Mouse (Mus musculus) testis, postnatal 14 days (tissue): Measurements from ENCODE around the gene Plcg2.

Source experiments
- DNase-seq: peaks from one replicate; pipeline ENCODE4 v3.0.0; 2021; ENCODE audit warnings: low spot score

The Plcg2 gene

DNA sequence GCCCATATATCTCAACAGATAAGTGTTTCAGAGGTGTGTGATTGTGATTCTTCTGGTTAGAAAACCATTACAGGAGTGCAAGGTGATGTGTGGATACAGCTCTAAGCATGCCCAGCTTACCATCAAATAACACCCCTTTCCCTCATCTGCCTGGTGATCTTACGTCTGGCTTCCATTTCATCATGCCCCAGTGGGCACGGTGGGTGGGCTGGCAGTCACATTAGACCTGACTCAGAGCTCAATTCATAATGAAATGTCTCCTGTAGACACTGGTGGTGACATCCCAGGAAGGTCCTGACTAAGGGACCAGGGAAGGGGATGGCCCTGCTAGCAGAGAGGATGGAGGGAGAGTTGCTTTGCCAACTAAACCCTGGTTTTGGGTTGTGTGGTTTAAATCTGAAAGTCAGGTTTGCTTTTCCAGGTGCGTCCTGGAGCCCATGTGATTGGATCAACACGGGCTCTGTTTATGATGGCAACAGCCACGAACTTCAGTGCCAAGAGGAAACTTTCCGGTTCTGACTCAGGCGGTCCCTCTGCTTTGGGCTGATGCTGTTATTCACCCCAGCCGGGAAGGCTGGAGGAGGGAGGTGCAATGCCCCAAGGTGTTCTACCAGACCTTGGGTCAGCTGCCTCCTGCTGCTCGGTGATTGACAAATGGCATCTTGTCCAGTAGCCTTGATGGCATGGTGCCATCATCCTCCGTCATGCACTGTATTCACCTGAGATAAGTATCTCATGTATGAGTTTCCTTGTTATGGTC, 9.7 kb upstream of the Plcg2 start:
- no peak for DNase-seq

DNA sequence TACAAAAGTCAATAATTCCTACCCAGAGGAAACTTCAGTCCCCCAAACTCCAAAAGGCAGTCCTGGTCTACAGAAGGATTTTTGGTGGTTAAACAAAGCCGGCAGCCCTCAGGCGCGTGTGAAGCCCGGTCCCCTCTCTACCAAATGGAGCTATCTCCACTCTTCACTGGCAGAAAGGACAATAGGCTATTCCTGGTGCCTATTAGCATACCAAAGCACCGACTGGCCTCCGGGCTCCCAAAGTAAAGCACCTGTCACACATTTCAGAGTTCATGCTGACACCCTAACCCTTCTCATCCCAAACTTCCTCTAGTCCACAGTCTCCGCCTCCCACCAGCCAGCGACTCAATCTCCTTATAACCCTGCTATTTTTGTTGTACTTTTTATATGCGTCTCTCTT, 4.5 kb upstream of the Plcg2 start:
- DNase-seq: no peak

DNA sequence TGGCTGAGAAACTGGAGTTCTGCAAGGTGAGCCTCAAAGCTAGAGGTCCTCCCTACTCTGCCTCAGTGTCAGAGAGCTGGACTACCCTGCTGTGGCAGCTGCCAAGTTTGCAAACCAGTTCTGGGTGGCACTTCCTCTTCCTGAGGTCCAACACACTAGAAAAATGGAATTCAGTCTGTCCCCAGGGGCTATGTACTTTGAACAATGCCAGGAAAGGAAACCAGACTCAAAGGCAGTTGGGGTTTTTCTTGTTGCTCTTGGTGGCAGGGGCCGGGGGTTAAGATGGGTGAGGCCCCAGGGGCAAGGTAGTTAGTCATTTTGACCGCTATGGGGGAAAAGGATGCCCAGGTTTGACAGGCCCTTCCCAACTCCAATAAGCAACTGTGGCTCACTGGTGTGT, 3.2 kb upstream of the Plcg2 start:
- no peak for DNase-seq

DNA sequence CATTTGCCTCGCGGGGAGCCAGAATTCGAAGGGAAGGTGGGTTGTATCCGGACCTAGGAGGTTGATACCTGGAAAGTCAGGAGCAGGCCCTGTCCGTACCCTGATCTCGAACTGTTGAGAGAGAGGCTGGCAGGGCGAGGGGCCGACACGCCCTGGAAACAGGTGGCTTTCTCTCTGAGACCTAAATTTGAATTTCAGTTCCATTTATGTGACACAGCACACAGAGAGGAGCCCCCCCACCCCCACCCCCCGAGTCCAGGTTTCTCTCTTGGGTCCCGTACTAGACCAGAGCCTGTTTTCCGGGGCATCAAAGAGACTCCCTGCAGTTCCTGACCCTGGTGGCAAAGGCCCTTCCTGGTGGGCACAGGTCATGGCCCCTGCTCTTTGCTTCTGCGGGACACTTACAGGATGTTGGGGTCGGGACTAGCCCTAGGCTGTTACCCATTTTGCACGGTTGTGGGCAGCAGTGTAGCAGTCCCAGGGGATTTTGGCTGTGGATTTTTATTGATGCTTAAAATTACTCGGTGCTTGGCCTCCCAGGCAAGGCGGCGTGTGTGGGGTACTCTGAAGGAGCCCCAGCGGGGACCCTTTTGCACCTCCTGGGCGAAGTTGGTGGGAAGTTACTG, 937 bp downstream of the Plcg2 start:
- DNase-seq: no peak

DNA sequence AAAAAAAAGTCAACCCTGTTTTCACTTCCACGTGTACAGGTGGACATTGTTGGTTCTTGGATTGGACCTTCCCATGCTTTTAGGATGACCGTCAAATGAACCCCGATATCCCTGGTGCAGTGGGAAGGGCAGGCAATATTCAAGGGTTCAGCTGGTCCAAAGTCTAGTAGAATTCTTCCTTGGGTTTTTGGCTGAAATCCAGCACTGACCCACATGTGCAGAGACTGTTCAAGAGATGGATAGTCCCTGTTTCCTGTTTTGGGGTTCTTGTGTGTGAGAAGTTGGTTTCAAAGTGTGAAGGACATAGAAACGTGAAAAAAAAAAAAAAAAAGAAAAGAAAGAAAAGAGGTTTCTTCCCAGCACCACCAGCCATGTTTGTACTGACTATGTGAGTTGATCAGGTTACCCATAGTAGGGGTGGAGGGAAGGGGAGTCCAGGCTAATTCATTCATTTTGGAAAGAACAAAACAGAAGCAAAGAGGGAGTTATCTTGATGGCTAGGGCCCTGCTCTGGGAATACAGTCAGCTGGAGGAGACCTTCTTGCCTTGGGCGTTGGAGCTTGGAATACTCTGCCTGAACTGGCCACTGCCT, 2.2 kb downstream of the Plcg2 start:
- DNase-seq: no peak

DNA sequence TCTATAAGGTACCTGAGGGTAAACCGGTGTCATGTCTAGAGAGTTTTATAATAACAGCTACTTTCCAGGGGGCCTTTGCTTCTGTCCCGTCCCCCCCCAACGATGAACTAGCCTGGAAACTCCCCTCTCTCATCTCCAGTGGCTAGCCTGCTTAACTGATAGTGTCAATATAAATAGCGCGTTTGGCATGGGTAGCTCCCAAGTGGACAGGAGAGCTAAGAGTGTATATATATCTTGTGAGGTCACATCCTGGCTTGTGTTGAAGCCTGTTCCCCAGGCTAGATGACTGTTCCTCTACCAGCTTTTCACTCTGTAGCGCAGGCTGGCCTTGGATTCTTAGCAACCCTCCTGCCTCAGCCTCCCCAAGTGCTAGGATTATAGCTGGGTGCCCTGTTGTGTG, 3.2 kb downstream of the Plcg2 start:
- no peak for DNase-seq

DNA sequence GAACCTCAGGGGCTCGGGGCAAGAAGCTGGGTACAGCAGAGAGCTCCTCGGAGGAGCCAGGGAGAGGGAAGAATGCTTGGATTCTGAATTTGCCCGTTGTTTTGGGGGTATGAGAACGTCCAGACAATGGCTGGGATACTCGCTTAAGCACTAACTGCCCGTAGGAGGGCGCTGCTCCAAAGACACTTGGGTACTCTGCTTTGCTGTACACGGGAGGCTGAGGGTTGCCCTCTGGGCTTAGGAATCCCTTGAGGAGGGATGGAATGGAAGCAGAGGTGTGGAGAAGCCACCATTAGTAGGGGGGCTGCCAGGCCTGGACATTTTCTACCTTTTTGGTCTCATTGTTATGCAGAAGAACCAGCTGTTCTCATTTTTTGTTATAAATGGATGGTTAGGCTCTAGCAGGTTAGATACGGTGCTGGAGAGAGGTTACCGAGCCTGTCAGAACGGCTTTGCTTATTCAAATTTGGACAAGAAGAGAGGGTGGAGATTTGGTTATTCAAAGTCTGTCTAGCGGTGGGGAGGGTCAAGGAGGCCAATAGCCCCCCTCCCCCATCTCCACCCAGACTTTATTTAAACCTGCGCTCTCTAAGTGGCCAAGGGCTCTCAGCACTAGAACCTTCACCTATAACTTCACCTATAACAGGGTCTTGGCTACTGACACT, 5.4 kb downstream of the Plcg2 start:
- DNase-seq: no peak

DNA sequence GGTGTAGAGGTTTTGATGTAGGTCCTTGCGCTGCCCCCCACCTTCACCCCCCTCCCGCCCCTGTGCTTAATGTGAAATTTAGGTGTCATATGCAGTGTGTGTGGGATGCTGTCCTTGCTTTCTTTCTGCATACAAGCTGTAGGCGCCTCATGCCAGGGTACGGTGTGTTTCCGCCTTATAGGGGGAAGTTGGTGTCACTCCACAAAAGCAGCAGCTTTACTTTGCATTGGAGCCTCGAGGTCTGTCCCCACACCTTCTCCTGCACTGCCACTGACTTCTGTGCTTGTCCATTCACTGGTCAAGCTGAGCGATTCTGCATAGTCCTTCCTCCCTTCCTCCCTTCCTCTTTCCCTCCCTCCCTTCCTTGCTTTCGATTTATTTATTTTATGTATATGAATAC, 9.6 kb downstream of the Plcg2 start:
- DNase-seq: no peak

DNA sequence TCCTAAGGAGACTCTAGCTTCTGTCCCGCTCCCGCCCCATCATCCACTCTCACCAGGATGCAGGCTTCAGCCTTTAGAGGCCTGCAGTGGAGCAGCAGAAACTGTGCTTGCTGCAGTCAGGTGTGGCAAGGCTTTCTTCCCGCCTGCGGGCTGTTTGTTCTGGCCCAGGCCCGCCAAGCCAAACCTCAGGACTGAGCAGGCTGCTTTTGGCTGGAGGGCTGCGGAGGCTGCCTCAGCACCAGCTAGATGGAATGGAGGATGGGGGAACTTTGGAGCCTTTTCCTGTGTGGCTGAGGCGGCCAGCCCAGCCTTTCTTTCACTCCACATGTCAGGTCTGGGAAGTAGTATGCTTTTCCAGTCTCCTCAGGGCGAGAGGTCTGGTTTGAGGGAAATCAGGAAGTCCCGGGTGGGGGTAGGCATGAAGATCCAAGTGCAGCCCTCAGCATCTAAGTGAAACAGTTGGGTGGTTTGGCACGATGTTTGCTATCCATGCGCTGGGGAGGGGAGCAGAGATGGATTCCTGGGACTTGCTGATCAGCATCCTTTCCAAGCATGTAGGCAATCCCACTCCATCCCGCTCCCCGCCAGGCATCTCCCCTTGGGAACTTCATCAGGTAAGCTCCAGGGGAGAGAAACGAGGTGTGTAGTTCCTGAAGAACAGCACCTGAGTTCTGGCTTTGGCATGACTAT, 18.9 kb downstream of the Plcg2 start:
- DNase-seq: no peak

DNA sequence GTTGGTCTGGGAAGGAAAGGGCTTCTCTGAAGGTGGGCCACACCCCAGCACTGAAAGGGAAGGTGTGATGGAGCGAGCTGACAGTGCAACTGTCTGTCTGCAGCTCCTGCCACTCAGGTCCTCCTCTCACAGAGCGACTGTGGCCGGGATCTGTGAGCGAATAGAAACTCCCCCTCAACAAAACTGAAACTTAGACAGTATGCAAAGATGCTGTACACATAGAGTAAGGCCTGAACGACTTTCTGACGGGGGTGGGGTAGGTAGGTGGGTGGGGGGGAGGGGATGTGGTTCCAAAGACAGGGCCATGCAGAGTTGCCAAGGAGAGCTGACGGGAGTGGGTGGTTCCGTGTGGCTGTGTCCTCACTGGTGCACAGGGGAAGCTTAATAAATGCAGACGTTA, 19.8 kb downstream of the Plcg2 start:
- no peak for DNase-seq

DNA sequence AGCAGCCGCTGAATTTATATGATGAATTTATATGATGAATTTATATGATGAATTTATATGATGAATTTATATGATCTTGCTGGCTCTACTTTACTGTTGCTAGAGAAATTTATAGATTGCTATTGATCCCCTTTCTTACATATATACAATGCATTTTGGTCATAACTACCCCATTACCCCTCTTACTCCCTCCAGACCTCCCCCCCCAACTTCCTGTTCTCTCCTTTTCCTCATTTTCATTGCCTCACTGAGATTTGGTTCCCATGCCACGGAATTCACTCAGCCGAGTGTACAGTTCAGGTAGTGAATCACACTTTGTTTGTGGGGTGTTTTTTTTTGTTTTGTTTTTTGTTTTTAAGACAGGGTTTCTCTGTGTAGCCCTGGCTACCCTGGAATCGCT, 20.8 kb downstream of the Plcg2 start:
- no peak for DNase-seq

DNA sequence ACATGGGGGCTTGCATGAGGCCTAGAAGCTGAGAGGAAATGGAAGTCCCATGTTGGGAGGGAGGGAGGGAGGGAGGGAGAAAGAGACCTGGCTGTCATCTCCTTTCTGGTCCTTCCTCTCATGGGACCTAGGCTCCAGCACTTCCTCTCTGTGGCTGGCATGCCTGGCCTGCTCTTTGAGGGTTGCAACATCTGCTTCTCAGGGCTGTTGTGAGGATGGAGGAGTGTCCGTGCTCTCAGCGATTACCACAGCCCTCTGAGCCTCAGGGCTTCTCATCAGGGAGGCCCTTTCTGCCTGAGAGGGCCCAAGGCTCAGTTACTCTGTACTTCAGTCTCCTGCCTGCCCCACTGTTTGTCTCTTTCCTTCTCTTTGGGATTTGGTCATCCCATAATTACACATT, 28.1 kb downstream of the Plcg2 start:
- no peak for DNase-seq

DNA sequence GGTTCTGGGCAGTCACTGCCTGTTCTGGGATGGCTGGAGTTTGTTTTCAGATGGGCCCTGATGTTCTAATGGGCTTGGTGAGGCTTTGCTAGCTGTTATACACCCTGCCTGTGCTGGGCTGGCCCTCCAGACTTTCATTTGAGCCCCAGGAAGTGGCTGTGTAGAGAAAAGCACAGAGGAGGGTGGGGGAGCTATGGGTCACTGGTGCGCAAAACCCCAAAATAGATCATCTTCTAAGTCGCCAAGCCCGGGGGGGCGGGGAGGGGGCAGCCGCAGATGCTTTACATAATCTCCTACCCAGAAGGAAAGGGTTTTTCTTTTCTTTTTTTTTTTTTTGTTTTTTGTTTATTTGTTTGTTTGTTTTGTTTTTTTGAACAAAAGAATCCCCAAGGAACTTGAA, 29.9 kb downstream of the Plcg2 start:
- no peak for DNase-seq

DNA sequence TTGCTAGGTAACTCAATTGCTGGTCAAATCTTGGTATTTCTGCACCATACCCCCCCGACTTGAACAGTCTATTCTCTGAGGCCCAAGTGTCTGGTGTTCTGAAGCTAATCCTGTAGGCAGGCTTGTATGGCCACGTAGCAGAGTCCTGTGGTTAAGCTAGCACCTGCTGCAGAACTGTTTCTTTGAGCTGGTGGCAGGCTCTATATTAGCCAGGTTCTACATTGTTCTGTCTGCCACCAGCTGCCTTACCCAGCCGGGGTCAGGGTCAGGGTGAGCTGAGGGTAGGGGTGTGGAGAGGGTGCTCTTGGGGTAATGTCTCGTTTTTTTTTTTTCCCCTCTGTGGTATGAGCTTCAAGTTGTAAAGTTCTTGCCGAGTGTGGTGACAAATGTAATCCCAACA, 31.1 kb downstream of the Plcg2 start:
- no peak for DNase-seq

DNA sequence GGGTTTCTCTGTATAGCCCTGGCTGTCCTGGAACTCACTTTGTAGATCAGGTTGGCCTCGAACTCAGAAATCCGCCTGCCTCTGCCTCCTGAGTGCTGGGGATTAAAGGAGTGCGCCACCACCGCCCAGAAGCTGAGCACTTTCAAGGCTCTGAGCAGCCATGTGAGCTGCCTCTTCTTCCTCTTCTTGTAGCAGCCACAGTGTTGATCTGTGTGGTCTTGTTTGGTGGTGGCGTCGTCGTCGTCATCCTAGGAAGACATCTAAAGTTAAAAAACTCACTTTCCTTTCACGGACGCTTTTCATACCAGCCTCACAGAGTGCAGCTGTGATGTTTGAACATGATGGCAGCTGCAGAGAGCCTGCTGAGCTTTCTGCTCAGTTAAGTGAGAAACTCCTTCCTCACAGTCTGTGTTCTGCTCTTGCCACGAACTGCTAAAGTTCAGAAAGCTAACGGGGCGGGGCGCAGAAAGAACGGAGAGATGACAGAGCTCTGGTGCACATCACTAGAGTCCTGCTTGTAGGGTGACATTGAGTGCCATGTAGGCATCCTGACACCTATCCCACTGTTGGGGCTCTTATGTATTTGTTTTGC, 34.4 kb downstream of the Plcg2 start:
- DNase-seq: no peak

DNA sequence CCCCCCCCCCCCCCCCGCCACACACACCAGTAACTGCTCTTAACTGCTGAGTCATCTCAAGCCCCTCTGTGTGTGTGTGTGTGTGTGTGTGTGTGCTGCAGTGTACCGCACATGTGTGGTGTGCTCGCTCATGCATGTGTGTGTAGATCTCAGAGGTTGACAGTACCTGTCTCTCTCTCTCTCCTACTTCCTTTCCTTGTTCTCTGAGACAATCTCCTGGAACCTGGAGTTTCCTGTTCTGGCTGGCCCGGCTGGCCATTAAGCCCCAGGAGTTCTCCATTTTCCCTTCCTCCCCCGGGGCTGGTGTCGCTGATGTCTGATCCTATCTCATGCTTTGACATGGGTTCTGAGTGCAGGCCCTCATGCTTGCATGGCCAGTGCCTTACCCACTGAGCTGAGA, 38.8 kb downstream of the Plcg2 start:
- DNase-seq: no peak

DNA sequence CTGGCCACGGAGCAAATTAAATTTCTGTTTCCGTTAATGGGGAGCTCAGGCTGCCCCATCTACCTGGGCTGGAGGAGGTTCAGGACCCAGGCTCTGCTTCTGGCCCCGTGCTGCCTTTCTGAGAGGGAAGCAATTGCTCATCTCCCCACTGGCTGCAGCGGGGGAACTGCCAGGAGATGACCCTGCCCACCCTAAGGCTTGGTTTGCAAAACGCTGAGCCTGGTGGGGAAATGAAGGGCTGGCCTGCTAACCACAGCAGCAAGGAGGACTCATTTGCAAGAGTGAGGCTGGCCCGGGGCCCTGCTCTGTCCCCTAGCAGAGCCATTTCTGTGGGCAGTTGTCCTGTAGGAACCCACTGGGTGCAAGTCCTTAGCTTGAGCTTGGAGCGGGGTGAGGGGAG, 39.7 kb downstream of the Plcg2 start:
- DNase-seq: no peak

DNA sequence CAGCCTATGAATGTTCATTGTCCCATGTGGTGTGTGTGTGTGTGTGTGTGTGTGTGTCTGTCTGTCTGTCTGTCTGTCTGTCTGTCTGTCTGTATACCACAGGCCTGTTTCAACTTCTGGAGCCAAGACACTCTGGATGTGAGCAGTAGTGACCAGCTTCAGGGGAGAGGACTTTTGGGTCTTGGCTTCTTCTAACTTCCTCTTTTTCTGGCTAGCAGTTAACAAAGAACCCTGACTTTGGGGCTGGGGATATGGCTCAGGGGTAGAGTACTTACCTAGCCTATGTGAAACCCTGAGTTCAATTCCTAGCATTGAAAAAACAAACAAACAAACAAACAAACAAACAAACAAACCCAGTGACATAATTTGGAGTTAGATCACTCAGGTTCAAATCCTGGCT, 44.9 kb downstream of the Plcg2 start:
- no peak for DNase-seq

DNA sequence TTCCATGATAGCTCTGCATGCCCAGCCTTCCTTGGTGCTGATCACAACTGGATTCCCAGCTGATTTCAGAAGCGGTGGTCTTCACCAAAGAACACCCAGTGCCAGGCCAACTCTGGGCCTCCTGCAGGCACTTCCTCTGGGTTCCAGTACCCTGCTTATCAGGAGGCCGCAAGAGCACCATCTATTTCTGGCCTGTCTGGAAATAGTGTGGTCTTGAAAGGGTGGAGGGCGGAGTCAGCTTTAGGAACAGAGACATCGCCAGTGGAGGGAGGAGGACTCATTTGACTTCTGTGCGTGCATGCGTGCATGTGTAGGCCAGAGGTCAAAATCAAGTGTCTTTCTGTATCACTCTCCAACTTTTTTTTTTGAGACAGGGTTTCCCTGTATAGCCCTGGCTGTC, 45.7 kb downstream of the Plcg2 start:
- DNase-seq: no peak

DNA sequence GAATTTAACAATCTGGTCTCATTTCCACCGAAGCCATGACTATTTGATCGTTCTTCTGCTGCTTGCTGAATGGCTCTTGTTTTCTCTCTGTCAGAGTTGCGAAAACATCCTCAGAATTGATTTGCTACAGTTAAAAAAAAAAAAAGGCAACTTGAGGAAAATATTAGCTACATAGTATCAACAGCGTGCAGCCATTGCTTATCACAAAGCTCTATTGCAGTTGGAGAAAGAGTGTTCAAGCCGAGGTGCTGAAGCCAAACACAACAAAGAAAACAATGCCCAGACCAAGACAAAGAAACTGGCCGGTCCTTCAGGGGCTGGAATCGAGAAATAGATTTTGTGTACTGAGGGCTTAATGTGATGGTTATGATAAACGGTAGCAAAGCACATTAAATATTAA, 47.0 kb downstream of the Plcg2 start:
- DNase-seq: no peak

DNA sequence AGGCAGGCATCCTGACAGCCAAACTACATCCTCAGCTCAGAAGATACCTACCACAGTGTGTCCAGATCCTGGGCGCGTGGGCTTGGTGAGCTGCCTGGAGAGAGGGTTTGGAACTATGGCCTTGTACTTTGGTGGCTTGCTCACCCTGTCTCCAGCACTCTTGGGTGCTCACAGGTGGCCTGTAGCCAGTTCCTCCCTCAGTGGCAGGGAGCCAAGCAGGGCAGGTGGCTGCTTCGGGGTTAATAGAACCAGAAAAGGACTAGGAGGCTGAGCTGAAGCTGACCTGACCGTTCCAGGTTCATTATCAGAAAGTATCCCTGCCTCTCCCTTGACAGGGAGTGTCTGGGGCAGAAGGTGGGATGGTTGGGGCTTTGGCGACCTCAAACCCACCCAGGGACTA, 48.3 kb downstream of the Plcg2 start:
- DNase-seq: no peak

DNA sequence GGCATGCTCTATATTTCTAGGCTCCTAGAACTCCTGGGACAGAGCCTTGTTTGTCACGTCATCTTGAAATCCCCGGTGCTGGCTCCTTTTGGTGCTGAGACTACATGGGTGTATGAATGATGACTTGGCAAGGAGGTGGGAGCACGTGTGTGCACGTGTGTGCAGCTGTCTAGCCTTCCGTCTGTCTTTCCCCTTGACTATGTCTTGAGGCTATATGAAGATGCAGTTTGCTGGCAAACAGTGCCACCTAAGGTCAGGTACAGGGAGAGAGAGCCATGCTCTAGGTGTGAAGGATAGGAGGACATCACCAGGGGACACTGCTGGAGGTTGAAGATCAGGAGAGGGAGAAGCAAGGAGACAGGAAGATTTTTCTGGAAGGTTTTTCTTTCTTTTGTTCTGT, 49.9 kb downstream of the Plcg2 start:
- no peak for DNase-seq
